Mouse (Mus musculus) embryonic facial prominence, embryonic 11.5 days (tissue): ENCODE data around the gene Ngp. TPM values are rescaled to one million over a fixed set of nuclear protein-coding genes. Genes with fewer than 3 reads are reported as not detected.
A peak's percentile ranks its signal among the peaks of the same experiment; 100 is the strongest.
"Not testable (repeated sequence)": the region's sequence is repeated elsewhere in the genome, so short reads cannot be mapped to it uniquely, and the experiment has no call there.

Experiments used
- ATAC-seq: fragments of 200-750 bp; cut with Nextera tagmentation; replicated peaks from 2 replicates; pipeline ENCODE4 v1.8.0; 2017; ENCODE audit warnings: low read depth; ENCODE audit not compliant: insufficient number of reproducible peaks, low FRiP score, low TSS enrichment
- DNase-seq: peaks from one replicate; pipeline ENCODE4 v3.0.0-alpha.2; 2015; ENCODE audit warnings: low spot score
- H3K27ac ChIP-seq: fragments of 300-500 bp; sonication (generic); replicated peaks from 2 replicates; pipeline ENCODE4 v1.5.1; 2014; ENCODE audit warnings: mild to moderate bottlenecking, low read depth, low read length, control low read depth
- H3K27me3 ChIP-seq: fragments of 300-500 bp; sonication (generic); 2 replicates; pipeline ENCODE4 v1.6.1; 2014; ENCODE audit warnings: mild to moderate bottlenecking, low read length, moderate library complexity, mixed read lengths; ENCODE audit not compliant: control insufficient read depth, insufficient read depth
- H3K36me3 ChIP-seq: fragments of 300-500 bp; sonication (generic); replicated peaks from 2 replicates; pipeline ENCODE4 v1.6.1; 2014; ENCODE audit warnings: low read depth, mild to moderate bottlenecking, low read length, moderate library complexity, mixed read lengths; ENCODE audit not compliant: control insufficient read depth, insufficient read depth
- H3K4me1 ChIP-seq: fragments of 300-500 bp; sonication (generic); 2 replicates; pipeline ENCODE4 v1.6.1; 2014; ENCODE audit warnings: low read length, mixed read lengths; ENCODE audit not compliant: control insufficient read depth, insufficient read depth
- H3K4me2 ChIP-seq: fragments of 300-500 bp; sonication (generic); 2 replicates; pipeline ENCODE4 v1.6.1; 2014; ENCODE audit warnings: low read depth, mild to moderate bottlenecking, control low read depth, low read length, moderate library complexity
- H3K4me3 ChIP-seq: fragments of 300-500 bp; sonication (generic); 2 replicates; pipeline ENCODE4 v1.5.1; 2014; ENCODE audit warnings: low read depth, low read length, control low read depth
- H3K9ac ChIP-seq: fragments of 300-500 bp; sonication (generic); replicated peaks from 2 replicates; pipeline ENCODE4 v1.6.1; 2014; ENCODE audit warnings: mild to moderate bottlenecking, control low read depth, low read length
- H3K9me3 ChIP-seq: fragments of 300-500 bp; sonication (generic); replicated peaks from 2 replicates; pipeline ENCODE4 v1.6.1; 2016; ENCODE audit warnings: mild to moderate bottlenecking, low read length, inconsistent platforms, mixed read lengths; ENCODE audit not compliant: control insufficient read depth
- WGBS: fragments of 180-500 bp; shearing (Covaris S2); extraction: QIAGEN DNeasy Blood & Tissue Kit; methylation state at CpG from one replicate; pipeline ENCODE4 v1.1.7; 2014; 5-methylcytosine and 5-hydroxymethylcytosine counted together
- polyA plus RNA-seq: library from polyadenylated mRNA; unstranded; fragments of >200 nt; fragmentation: Nextera tagmentation; extraction: Ambion mirVana; gene quantifications from 2 replicates; pipeline ENCODE4 v1.2.1, GENCODE M21; 2014

Ngp gene
- 1.5 and 2.3 TPM in 2 replicates for polyA plus RNA-seq

DNA sequence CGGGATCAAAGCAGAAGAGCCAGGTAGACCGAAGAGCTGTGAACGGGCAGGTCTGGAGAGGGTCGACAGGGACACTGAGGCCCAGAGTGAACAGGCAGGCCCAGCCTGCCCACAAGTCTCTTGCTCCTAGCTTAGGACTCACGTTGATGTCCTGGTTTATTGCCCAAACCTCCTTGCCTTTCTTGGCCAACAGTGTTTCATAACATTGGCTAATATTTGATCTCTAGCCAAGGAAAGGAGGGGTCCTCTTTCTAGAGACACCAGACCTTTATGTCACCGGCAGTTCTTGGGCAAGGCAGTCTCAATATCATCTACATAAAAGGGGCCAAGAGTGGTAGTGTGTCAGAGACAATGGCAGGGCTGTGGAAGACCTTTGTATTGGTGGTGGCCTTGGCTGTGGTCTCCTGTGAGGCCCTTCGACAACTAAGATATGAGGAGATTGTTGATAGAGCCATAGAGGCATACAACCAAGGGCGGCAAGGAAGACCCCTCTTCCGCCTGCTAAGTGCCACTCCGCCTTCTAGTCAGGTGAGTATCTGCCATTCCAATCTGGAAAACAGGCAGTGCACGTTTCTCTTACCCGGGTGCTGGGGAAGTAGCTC lies at the start of gene Ngp:
Ngp (plus strand) TSS at position 237 of the 602 bp plus-strand sequence.
- ATAC-seq: no peak
- H3K4me2 ChIP-seq: no peak within 1 kb of the TSS
- 89% methylated on average over 12 of the region's 12 CpGs for WGBS

DNA sequence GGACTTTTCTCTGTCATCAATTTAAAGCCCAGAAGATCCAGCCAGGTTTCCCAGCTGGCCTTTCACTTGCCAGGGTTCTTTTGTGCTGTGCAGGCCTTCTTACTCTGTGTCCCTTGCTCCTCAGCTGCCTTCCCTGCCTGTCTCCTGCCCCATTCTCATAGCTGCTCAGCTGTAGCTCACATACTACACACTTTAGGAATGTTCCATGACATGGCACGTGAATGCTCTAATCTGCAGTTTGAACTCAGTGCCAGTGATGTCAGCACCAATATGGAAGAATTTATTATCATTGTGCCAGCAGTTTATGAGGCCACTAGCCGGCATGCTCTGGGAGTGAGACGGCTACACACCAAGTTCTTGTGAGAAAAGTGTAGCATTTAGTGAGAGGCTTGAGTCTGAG lies 49.7 kb upstream of the Ngp start:
- no peaks in the 10 kb centered on the region for H3K9me3 ChIP-seq

More for the DNA sequence above, at the start of gene Ngp:
- Histone ChIP-seq H3K9me3 (no peaks in the 10 kb centered on the region), H3K4me1 (no peaks in the 10 kb centered on the region), H3K36me3 (no peaks in the 10 kb centered on the region), H3K27ac (no peak within 1 kb of the TSS), H3K27me3 (no peaks in the 10 kb centered on the region), H3K4me3 (no peak within 1 kb of the TSS), H3K9ac (no peak within 1 kb of the TSS)
- no peak for DNase-seq

GRCm38 (mm10) chr9:110373871-110374270 lies 45.7 kb upstream of the Ngp start:
- Histone ChIP-seq H3K36me3 (no peaks in the 10 kb centered on the region; the same call in none of the 2 replicates), H3K4me1 (no peaks in the 10 kb centered on the region)
- DNase-seq: no peak

More for the DNA sequence above, 49.7 kb upstream of the Ngp start:
- H3K36me3 ChIP-seq: no peaks in the 10 kb centered on the region; the same call in 1 of the 2 replicates
- no peak overlapping the region for H3K4me2 ChIP-seq
- no peaks in the 10 kb centered on the region for H3K4me1 ChIP-seq
- DNase-seq: no peak
- no peak overlapping the region for H3K9ac ChIP-seq
- no peak for ATAC-seq
- 94% methylated on average over 3 of the region's 3 CpGs for WGBS
- no peak overlapping the region for H3K4me3 ChIP-seq
- H3K27ac ChIP-seq: no peak overlapping the region
- H3K27me3 ChIP-seq: no peaks in the 10 kb centered on the region

DNA sequence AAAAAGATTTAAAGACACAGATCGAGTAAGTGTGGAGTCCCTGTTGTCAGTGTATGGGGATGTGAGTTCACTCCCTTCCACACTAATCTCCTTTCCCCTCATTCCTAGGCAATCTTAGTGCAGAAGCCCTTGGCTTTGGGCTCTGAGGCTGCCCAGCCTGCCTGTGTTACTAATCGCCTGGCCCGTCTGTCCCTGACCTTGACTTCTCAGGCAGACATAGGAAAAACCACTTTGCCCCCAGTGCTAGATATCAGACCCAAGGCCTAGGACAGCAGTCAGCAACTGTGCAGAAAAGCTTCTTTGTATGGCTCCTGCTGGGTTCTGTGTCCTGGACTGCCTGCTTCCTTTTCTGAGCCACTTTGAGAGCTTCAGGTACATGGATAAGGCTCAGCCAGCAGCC lies 43.9 kb upstream of the Ngp start:
- Histone ChIP-seq H3K27ac (no peak overlapping the region), H3K9ac (no peak overlapping the region), H3K27me3 (no peaks in the 10 kb centered on the region), H3K36me3 (no peaks in the 10 kb centered on the region; the same call in none of the 2 replicates), H3K9me3 (no peaks in the 10 kb centered on the region), H3K4me3 (no peak overlapping the region), H3K4me2 (no peak overlapping the region), H3K4me1 (no peaks in the 10 kb centered on the region)
- no peak for DNase-seq
- ATAC-seq: no peak
- WGBS: 89% methylated on average over 3 of the region's 3 CpGs

More at GRCm38 (mm10) chr9:110373871-110374270, 45.7 kb upstream of the Ngp start:
- Histone ChIP-seq H3K27me3 (no peaks in the 10 kb centered on the region), H3K9me3 (no peaks in the 10 kb centered on the region), H3K4me3 (no peak overlapping the region), H3K27ac (no peak overlapping the region), H3K4me2 (no peak overlapping the region), H3K9ac (no peak overlapping the region)
- WGBS: 92% methylated on average over 13 of the region's 13 CpGs
- ATAC-seq: no peak

DNA sequence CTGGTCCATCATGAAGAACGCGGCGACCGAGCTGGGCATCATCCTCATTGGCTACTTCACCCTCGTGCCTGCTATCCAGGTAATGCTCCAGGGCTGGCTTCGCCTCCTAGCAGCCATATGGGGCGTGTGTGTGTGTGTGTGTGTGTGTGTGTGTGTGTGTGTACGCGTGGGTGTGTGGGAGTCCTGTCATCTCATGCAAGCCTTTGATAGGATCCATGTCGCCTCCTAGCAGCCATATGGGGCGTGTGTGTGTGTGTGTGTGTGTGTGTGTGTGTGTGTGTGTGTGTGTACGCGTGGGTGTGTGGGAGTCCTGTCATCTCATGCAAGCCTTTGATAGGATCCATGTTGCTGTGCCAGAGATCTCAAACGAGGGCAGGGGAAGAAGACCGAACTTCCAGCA lies 41.9 kb upstream of the Ngp start:
- H3K9ac ChIP-seq, ATAC-seq, H3K4me1 ChIP-seq, H3K9me3 ChIP-seq, DNase-seq, H3K4me2 ChIP-seq, H3K4me3 ChIP-seq, H3K27ac ChIP-seq, H3K36me3 ChIP-seq, H3K27me3 ChIP-seq: not testable (repeated sequence)
- 91% methylated on average over 14 of the region's 15 CpGs for WGBS

DNA sequence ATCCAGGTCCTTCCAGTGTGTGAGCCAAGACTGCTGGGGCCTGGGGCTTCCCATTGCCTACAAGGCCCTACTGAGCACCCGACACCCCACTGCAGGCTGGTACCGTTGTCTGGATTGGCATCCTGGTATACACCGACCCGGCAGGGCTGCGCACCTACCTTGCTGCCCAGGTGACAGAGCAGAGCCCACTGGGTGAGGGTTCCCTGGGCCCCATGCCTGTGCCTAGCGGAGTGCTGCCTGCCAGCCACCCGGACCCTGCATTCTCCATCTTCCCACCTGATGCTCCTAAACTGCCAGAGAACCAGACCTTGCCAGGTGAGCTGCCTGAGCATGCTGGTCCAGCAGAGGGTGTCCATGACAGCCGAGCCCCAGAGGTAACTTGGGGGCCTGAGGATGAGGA lies 40.2 kb upstream of the Ngp start:
- DNase-seq: no peak
- Histone ChIP-seq H3K4me3 (no peak overlapping the region), H3K4me1 (no peaks in the 10 kb centered on the region), H3K27ac (no peak overlapping the region), H3K36me3 (peaks cover 2% of the 10 kb centered on the region), H3K9me3 (no peaks in the 10 kb centered on the region), H3K4me2 (no peak overlapping the region), H3K9ac (no peak overlapping the region), H3K27me3 (no peaks in the 10 kb centered on the region)
- 91% methylated on average over 8 of the region's 8 CpGs for WGBS
- no peak for ATAC-seq

DNA sequence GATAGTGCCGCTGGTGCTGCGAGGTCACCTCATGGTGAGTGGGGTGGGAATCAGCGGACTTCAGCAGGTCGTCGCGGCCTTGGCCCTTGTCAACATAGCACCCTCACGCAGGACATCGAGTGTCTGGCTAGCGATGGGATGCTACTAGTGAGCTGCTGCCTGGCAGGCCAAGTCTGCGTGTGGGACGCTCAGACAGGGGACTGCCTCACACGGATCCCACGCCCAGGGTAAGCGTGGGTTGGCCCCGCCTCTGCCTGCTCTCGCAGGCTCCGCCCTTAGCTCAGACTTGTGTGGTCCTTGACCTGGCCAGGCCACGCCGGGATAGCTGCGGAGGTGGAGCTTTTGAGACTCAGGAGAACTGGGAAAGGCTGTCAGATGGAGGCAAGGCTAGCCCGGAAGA lies 38.9 kb upstream of the Ngp start:
- Histone ChIP-seq H3K9me3 (no peaks in the 10 kb centered on the region), H3K4me3 (no peak overlapping the region), H3K27ac (no peak overlapping the region), H3K9ac (no peak overlapping the region), H3K4me1 (no peaks in the 10 kb centered on the region), H3K27me3 (no peaks in the 10 kb centered on the region), H3K4me2 (no peak overlapping the region), H3K36me3 (peaks cover 10% of the 10 kb centered on the region)
- 41% methylated on average over 21 of the region's 21 CpGs for WGBS
- DNase-seq (no peak), ATAC-seq (0 out of 2 replicates have a peak, but pooled peaks have one; percentile 24)

GRCm38 (mm10) chr9:110381292-110381691 lies 38.3 kb upstream of the Ngp start:
- Histone ChIP-seq H3K27me3 (no peaks in the 10 kb centered on the region), H3K9ac (no peak overlapping the region), H3K27ac (no peak overlapping the region), H3K36me3 (peaks cover 13% of the 10 kb centered on the region), H3K9me3 (no peaks in the 10 kb centered on the region), H3K4me3 (no peak overlapping the region), H3K4me2 (no peak overlapping the region), H3K4me1 (no peaks in the 10 kb centered on the region)
- no peak for ATAC-seq
- WGBS: 87% methylated on average over 12 of the region's 12 CpGs
- no peak for DNase-seq
